Mouse (Mus musculus): ENCODE results near the gene Vmn2r98. TPM values are rescaled to one million over a fixed set of nuclear protein-coding genes. Genes with fewer than 3 reads are reported as not detected.
"Not testable (repeated sequence)": the region's sequence is repeated elsewhere in the genome, so short reads cannot be mapped to it uniquely, and the experiment has no call there.

Gene Vmn2r98
- total RNA-seq (2014; rRNA removed) (not detected in 2 replicates), polyA plus RNA-seq (2012; rRNA removed) (not detected in 2 replicates)

DNA sequence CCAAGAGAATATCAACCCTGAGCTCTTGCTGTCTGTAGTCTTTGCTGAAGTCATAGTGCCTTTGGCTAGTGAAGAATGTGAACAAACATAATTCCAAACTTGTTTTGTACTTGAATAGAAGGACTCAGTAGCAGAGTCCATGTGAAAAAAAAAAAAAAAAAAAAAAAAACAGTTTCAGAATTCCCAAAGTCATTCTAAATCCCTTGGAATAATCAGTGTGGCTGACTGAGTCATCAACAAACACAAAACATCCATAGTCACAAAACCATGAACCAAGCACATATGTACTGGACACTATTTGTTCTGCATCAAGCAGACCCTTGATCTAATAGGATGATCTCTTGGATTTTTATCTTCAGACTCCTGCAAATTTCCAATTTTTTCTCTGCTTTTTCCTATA, at the start of gene Vmn2r98:
Gene Vmn2r98 (plus strand): TSS at position 301 of the 400 bp plus-strand sequence.
- DNase-seq (ENCODE audit: extremely low read depth, low read depth, low spot score); H3K27ac ChIP-seq (replicated peaks; ENCODE audit: insufficient read depth, low read depth, low read length); H3K27me3 ChIP-seq (ENCODE audit: control insufficient read depth, insufficient read depth, low read length); H3K4me1 ChIP-seq (ENCODE audit: control insufficient read depth, insufficient read depth, low read length); H3K4me3 ChIP-seq (ENCODE audit: insufficient read depth, low read depth, low read length); H3K36me3 ChIP-seq (ENCODE audit: control insufficient read depth, insufficient read depth, low read length); H3K79me2 ChIP-seq (ENCODE audit: control insufficient read depth, insufficient read depth, low read length); H3K9ac ChIP-seq (ENCODE audit: low read depth, low read length): not testable (repeated sequence)

DNA sequence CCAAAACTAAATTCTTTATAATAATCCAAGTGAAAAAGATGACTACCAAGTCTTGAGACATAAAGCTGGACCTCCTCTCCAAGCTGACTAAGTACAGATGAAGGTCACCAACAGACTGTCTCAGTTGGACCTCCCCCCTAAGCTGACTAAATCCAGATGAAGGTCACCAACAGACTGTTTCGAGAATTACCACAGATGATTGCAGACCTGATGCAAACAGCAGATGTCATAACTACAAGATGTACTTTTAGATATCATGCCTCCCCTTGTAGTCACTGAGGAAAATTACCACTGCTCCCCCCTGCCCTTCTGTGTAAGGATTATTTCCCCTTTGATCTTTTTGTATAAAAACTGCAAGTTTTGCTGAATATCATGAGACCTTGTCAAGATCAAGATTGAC, 21.8 kb upstream of the Vmn2r98 start:
- not testable (repeated sequence) for H3K4me3 ChIP-seq (ENCODE audit: insufficient read depth, low read depth, low read length); H3K36me3 ChIP-seq (ENCODE audit: control insufficient read depth, insufficient read depth, low read length); H3K79me2 ChIP-seq (ENCODE audit: control insufficient read depth, insufficient read depth, low read length); H3K9ac ChIP-seq (ENCODE audit: low read depth, low read length); DNase-seq (ENCODE audit: extremely low read depth, low read depth, low spot score); H3K27ac ChIP-seq (replicated peaks; ENCODE audit: insufficient read depth, low read depth, low read length); H3K4me1 ChIP-seq (ENCODE audit: control insufficient read depth, insufficient read depth, low read length); H3K27me3 ChIP-seq (ENCODE audit: control insufficient read depth, insufficient read depth, low read length)
- 54% methylated on average over 1 of the region's 1 CpGs for WGBS

- Histone ChIP-seq H3K4me3 (ENCODE audit: insufficient read depth, low read depth, low read length) (no peak overlapping the region), H3K9ac (ENCODE audit: low read depth, low read length) (no peak overlapping the region), H3K36me3 (ENCODE audit: control insufficient read depth, insufficient read depth, low read length) (no peaks in the 10 kb centered on the region), H3K4me1 (ENCODE audit: control insufficient read depth, insufficient read depth, low read length) (no peaks in the 10 kb centered on the region), H3K27me3 (ENCODE audit: control insufficient read depth, insufficient read depth, low read length) (no peaks in the 10 kb centered on the region), H3K79me2 (ENCODE audit: control insufficient read depth, insufficient read depth, low read length) (no peaks in the 10 kb centered on the region), H3K27ac (replicated peaks; ENCODE audit: insufficient read depth, low read depth, low read length) (no peak overlapping the region)
- TF ChIP-seq CTCF (IDR thresholded peaks at IDR 0.05; ENCODE audit: low read depth, low read length) = no peak
- TF ChIP-seq POLR2A (IDR thresholded peaks at IDR 0.05; ENCODE audit: extremely low read depth, insufficient read depth, low read length) = no peak
- 65% methylated on average over 2 of the region's 2 CpGs for WGBS
- DNase-seq (ENCODE audit: extremely low read depth, low read depth, low spot score) = no peak
These were observed 21.3 kb upstream of the Vmn2r98 start for GRCm38 (mm10) chr17:19031962-19032361.

GRCm38 (mm10) chr17:19032721-19033120, 20.5 kb upstream of the Vmn2r98 start:
- Histone ChIP-seq H3K27me3 (ENCODE audit: control insufficient read depth, insufficient read depth, low read length) (no peaks in the 10 kb centered on the region), H3K4me1 (ENCODE audit: control insufficient read depth, insufficient read depth, low read length) (no peaks in the 10 kb centered on the region), H3K79me2 (ENCODE audit: control insufficient read depth, insufficient read depth, low read length) (no peaks in the 10 kb centered on the region), H3K4me3 (ENCODE audit: insufficient read depth, low read depth, low read length) (no peak overlapping the region), H3K27ac (replicated peaks; ENCODE audit: insufficient read depth, low read depth, low read length) (no peak overlapping the region), H3K9ac (ENCODE audit: low read depth, low read length) (no peak overlapping the region), H3K36me3 (ENCODE audit: control insufficient read depth, insufficient read depth, low read length) (no peaks in the 10 kb centered on the region)
- no peak for DNase-seq (ENCODE audit: extremely low read depth, low read depth, low spot score)
- WGBS = 56% methylated on average over 3 of the region's 3 CpGs
- TF ChIP-seq POLR2A (IDR thresholded peaks at IDR 0.05; ENCODE audit: extremely low read depth, insufficient read depth, low read length) (no peak), CTCF (IDR thresholded peaks at IDR 0.05; ENCODE audit: low read depth, low read length) (no peak)

Other genes starting within 250 kb of the Vmn2r98 start
- gene Vmn2r97, start 139.2 kb upstream of the Vmn2r98 start, total RNA-seq (2014; rRNA removed) = not detected in 2 replicates
- gene Vmn2r97, start 139.2 kb upstream of the Vmn2r98 start, polyA plus RNA-seq (2012; rRNA removed) = not detected in 2 replicates

All from liver, adult 2 months (tissue).